Mouse (Mus musculus): ENCODE results near the gene Lgr4. TPM values are rescaled to one million over a fixed set of nuclear protein-coding genes. Genes with fewer than 3 reads are reported as not detected.
A peak's percentile ranks its signal among the peaks of the same experiment; 100 is the strongest.

Lgr4 gene
- polyA plus RNA-seq, 1 experiment from 2014 or later: 14.0 TPM

DNA sequence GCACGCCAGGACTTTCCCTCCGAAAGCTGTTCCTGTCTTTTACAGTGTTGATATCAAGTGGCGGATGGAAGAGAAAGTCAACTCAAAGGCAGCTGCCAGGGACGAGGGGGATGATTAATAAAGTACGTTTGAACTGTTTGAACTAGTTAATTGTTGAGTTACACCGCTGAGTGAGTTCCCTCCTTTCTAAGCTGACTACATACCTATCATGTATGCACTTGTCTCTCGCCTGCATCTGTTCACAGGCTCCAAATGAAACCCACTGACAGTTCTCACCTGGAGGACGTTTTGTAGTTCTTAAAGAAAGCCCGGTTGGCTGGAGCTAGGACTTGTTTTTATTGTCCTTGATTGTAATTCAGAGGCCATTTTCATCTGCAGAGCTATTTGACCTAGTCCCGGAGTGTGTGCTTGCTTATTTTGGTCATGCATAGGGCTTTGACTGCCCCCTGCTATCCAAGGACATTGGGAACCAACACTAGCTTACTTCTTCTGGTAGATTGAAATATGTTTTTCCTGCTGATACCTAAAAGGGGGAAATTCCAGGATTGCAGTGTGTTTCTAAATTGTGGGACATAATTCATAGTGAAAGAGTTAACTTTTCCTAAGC lies 52.6 kb downstream of the Lgr4 start:
- ATAC-seq (replicated peaks; ENCODE audit: insufficient number of reproducible peaks, low FRiP score, low TSS enrichment): peak; percentile 35; the same call in 1 of the 2 replicates
- H3K9ac ChIP-seq (ENCODE audit: low read depth, low read length): no peak overlapping the region
- H3K4me3 ChIP-seq (ENCODE audit: low read depth, low read length): no peak overlapping the region
- no peaks in the 10 kb centered on the region for H3K27me3 ChIP-seq (ENCODE audit: control insufficient read depth, insufficient read depth, low read length)
- H3K4me2 ChIP-seq: peak overlapping the region; percentile 31
- H3K4me1 ChIP-seq (ENCODE audit: control insufficient read depth, insufficient read depth, low read length): peaks cover 18% of the 10 kb centered on the region
- no peaks in the 10 kb centered on the region for H3K9me3 ChIP-seq (replicated peaks; ENCODE audit: control insufficient read depth, low read length)
- WGBS (ENCODE audit: insufficient replicate concordance): 45% methylated on average over 10 of the region's 10 CpGs
- no peaks in the 10 kb centered on the region for H3K36me3 ChIP-seq (ENCODE audit: control insufficient read depth, insufficient read depth, low read length)
- 0 out of 2 replicates have a peak overlapping the region, but pooled peaks have one; percentile 22 for H3K27ac ChIP-seq (ENCODE audit: low read depth, low read length)

DNA sequence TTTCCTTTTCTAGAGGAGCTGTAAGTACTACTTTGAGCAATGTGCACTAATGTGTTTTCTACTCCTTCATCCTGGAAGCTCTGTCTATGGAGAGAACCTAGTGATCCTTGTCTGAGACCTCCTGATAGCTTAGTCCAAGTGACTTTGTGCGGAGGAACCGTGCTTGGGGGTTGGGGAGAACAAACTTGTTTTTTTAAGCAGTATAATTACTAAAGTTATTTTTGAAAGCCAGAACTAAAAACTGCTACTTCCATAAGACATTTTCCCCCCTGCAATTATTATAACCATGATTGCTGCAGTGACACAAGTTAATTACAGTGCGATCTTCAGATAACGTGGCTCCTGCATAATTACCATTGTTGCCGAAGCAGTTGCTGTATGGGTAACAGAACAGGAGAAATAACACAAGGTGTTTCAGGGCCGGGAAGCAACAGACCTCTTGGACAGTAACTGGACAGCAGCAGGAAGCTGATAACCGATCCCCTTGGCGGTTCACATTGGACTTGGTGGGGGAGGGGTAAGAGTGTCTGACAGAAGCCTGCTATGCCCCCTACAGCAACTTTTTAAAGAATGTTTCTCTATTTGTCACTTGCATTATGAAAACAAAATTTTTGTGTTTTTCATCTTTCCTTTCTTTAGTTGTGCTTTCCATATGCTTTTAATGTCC lies 53.4 kb downstream of the Lgr4 start:
- 44% methylated on average over 8 of the region's 8 CpGs for WGBS (ENCODE audit: insufficient replicate concordance)
- no peaks in the 10 kb centered on the region for H3K9me3 ChIP-seq (replicated peaks; ENCODE audit: control insufficient read depth, low read length)
- H3K9ac ChIP-seq (ENCODE audit: low read depth, low read length): no peak overlapping the region
- H3K4me3 ChIP-seq (ENCODE audit: low read depth, low read length): no peak overlapping the region
- no peaks in the 10 kb centered on the region for H3K36me3 ChIP-seq (ENCODE audit: control insufficient read depth, insufficient read depth, low read length)
- no peak overlapping the region for H3K27ac ChIP-seq (ENCODE audit: low read depth, low read length)
- peaks cover 18% of the 10 kb centered on the region for H3K4me1 ChIP-seq (ENCODE audit: control insufficient read depth, insufficient read depth, low read length)
- no peak overlapping the region; the same call in 1 of the 2 replicates for H3K4me2 ChIP-seq
- ATAC-seq (replicated peaks; ENCODE audit: insufficient number of reproducible peaks, low FRiP score, low TSS enrichment): peak; percentile 54; the same call in 1 of the 2 replicates
- no peaks in the 10 kb centered on the region for H3K27me3 ChIP-seq (ENCODE audit: control insufficient read depth, insufficient read depth, low read length)

DNA sequence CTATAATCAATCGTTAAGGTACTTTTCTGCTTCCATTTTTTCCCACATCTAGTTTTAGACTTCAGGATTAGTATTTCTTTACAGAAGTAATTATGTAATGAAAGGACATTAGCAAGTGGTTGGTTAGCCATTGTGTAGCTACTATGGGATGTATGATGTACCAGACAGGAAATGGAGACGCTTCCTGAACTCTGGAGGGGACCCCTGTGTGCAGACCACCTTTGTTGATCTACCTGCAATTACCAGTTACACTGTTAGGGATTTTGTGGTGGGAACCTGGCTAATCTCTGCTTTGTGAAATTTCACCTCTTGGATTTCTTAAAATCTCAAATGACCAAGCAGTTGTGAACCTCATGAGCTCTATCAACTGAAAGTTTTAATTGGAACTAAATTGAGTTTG lies 54.9 kb downstream of the Lgr4 start:
- Histone ChIP-seq H3K36me3 (ENCODE audit: control insufficient read depth, insufficient read depth, low read length) (no peaks in the 10 kb centered on the region), H3K9me3 (replicated peaks; ENCODE audit: control insufficient read depth, low read length) (no peaks in the 10 kb centered on the region), H3K4me1 (ENCODE audit: control insufficient read depth, insufficient read depth, low read length) (peaks cover 18% of the 10 kb centered on the region), H3K27ac (ENCODE audit: low read depth, low read length) (no peak overlapping the region), H3K4me3 (ENCODE audit: low read depth, low read length) (no peak overlapping the region), H3K27me3 (ENCODE audit: control insufficient read depth, insufficient read depth, low read length) (no peaks in the 10 kb centered on the region), H3K4me2 (no peak overlapping the region), H3K9ac (ENCODE audit: low read depth, low read length) (no peak overlapping the region)
- no peak for ATAC-seq (replicated peaks; ENCODE audit: insufficient number of reproducible peaks, low FRiP score, low TSS enrichment)
- WGBS (ENCODE audit: insufficient replicate concordance): 88% methylated on average over 2 of the region's 2 CpGs

- peaks cover 18% of the 10 kb centered on the region for H3K4me1 ChIP-seq (ENCODE audit: control insufficient read depth, insufficient read depth, low read length)
- ATAC-seq (replicated peaks; ENCODE audit: insufficient number of reproducible peaks, low FRiP score, low TSS enrichment): no peak
Observed at GRCm38 (mm10) chr2:109972922-109973321, 55.5 kb downstream of the Lgr4 start.

DNA sequence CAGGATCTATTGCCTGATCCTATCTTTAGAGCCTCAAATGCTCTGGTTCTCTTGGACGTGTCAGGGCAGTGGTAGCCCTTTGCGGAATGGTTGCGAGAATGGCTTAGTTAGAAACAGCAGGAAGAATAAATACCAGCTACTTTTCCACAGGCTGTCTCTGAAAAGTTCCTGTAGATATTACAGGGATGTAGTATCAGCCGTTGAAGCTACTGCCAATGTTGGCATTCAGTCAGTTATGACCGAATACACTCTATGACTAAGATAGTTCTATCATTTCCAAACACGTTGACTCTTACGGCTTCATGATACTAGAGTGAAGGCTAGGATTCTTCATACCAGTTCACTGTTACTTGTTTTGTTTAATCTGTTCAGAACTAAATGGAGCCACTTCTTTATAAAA lies 57.4 kb downstream of the Lgr4 start:
- no peak for ATAC-seq (replicated peaks; ENCODE audit: insufficient number of reproducible peaks, low FRiP score, low TSS enrichment)
- no peak overlapping the region for H3K4me3 ChIP-seq (ENCODE audit: low read depth, low read length)
- no peaks in the 10 kb centered on the region for H3K27me3 ChIP-seq (ENCODE audit: control insufficient read depth, insufficient read depth, low read length)
- H3K4me2 ChIP-seq: no peak overlapping the region
- H3K9ac ChIP-seq (ENCODE audit: low read depth, low read length): no peak overlapping the region
- WGBS (ENCODE audit: insufficient replicate concordance): 90% methylated on average over 7 of the region's 7 CpGs
- no peak overlapping the region for H3K27ac ChIP-seq (ENCODE audit: low read depth, low read length)
- no peaks in the 10 kb centered on the region for H3K9me3 ChIP-seq (replicated peaks; ENCODE audit: control insufficient read depth, low read length)
- H3K4me1 ChIP-seq (ENCODE audit: control insufficient read depth, insufficient read depth, low read length): peaks cover 14% of the 10 kb centered on the region
- H3K36me3 ChIP-seq (ENCODE audit: control insufficient read depth, insufficient read depth, low read length): no peaks in the 10 kb centered on the region

More at GRCm38 (mm10) chr2:109972922-109973321, 55.5 kb downstream of the Lgr4 start:
- Histone ChIP-seq H3K9me3 (replicated peaks; ENCODE audit: control insufficient read depth, low read length) (no peaks in the 10 kb centered on the region), H3K36me3 (ENCODE audit: control insufficient read depth, insufficient read depth, low read length) (no peaks in the 10 kb centered on the region), H3K9ac (ENCODE audit: low read depth, low read length) (no peak overlapping the region), H3K4me3 (ENCODE audit: low read depth, low read length) (no peak overlapping the region), H3K27me3 (ENCODE audit: control insufficient read depth, insufficient read depth, low read length) (no peaks in the 10 kb centered on the region), H3K4me2 (no peak overlapping the region), H3K27ac (ENCODE audit: low read depth, low read length) (no peak overlapping the region)
- WGBS (ENCODE audit: insufficient replicate concordance): 85% methylated on average over 7 of the region's 7 CpGs

DNA sequence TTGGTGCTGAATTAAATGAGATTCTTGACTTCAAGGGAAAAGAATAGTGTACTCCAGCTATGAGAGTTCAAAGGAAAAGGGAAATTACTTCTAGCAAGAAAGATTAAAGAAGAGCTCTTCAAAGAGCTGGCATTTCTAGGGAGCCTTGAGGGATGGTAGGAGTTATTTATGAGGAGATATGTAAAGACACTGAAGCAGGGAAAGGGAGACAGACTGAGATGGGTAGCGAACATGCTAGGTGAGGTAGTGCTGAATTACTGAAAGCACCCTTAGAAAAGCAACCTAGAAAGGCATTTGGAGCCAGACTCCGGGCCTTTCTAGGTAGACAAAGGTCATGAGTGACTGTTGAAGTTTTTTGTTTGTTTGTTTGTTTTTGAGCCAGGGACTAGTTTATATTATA lies 58.7 kb downstream of the Lgr4 start:
- ATAC-seq (replicated peaks; ENCODE audit: insufficient number of reproducible peaks, low FRiP score, low TSS enrichment): no peak
- H3K4me1 ChIP-seq (ENCODE audit: control insufficient read depth, insufficient read depth, low read length): peaks cover 6% of the 10 kb centered on the region
- no peaks in the 10 kb centered on the region for H3K9me3 ChIP-seq (replicated peaks; ENCODE audit: control insufficient read depth, low read length)
- H3K9ac ChIP-seq (ENCODE audit: low read depth, low read length): no peak overlapping the region
- H3K4me2 ChIP-seq: no peak overlapping the region
- 93% methylated on average over 2 of the region's 2 CpGs for WGBS (ENCODE audit: insufficient replicate concordance)
- H3K27me3 ChIP-seq (ENCODE audit: control insufficient read depth, insufficient read depth, low read length): no peaks in the 10 kb centered on the region
- H3K27ac ChIP-seq (ENCODE audit: low read depth, low read length): no peak overlapping the region
- H3K4me3 ChIP-seq (ENCODE audit: low read depth, low read length): no peak overlapping the region
- H3K36me3 ChIP-seq (ENCODE audit: control insufficient read depth, insufficient read depth, low read length): no peaks in the 10 kb centered on the region

DNA sequence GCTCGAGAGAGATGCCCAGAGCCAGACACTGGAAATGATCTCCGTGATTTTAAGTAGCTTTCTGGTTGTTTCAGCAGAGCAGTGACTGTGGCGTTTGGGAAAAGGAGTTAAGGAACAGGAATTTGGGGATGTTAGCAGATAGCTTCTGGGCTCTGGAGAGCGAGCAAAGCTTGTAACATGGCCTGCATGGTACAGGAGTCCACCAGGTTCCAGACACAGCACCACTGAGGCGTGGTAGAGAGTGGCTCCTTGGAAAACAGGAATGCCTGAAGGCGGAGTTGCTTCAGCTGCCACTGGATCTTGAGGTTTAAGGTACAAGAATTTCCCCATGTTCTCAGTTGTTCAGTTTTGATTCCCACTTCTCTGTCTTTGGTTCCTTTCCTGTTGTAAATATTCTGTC lies 59.9 kb downstream of the Lgr4 start:
- Histone ChIP-seq H3K4me2 (no peak overlapping the region), H3K36me3 (ENCODE audit: control insufficient read depth, insufficient read depth, low read length) (no peaks in the 10 kb centered on the region), H3K4me1 (ENCODE audit: control insufficient read depth, insufficient read depth, low read length) (peaks cover 6% of the 10 kb centered on the region), H3K9ac (ENCODE audit: low read depth, low read length) (no peak overlapping the region), H3K27ac (ENCODE audit: low read depth, low read length) (no peak overlapping the region), H3K4me3 (ENCODE audit: low read depth, low read length) (no peak overlapping the region), H3K27me3 (ENCODE audit: control insufficient read depth, insufficient read depth, low read length) (no peaks in the 10 kb centered on the region), H3K9me3 (replicated peaks; ENCODE audit: control insufficient read depth, low read length) (no peaks in the 10 kb centered on the region)
- 78% methylated on average over 6 of the region's 6 CpGs for WGBS (ENCODE audit: insufficient replicate concordance)
- no peak for ATAC-seq (replicated peaks; ENCODE audit: insufficient number of reproducible peaks, low FRiP score, low TSS enrichment)

- Histone ChIP-seq H3K27me3 (ENCODE audit: control insufficient read depth, insufficient read depth, low read length) (no peaks in the 10 kb centered on the region), H3K4me1 (ENCODE audit: control insufficient read depth, insufficient read depth, low read length) (peaks cover 6% of the 10 kb centered on the region), H3K27ac (ENCODE audit: low read depth, low read length) (no peak overlapping the region), H3K4me2 (no peak overlapping the region), H3K9ac (ENCODE audit: low read depth, low read length) (no peak overlapping the region), H3K4me3 (ENCODE audit: low read depth, low read length) (no peak overlapping the region), H3K9me3 (replicated peaks; ENCODE audit: control insufficient read depth, low read length) (no peaks in the 10 kb centered on the region), H3K36me3 (ENCODE audit: control insufficient read depth, insufficient read depth, low read length) (no peaks in the 10 kb centered on the region)
- ATAC-seq (replicated peaks; ENCODE audit: insufficient number of reproducible peaks, low FRiP score, low TSS enrichment): 0 out of 2 replicates have a peak, but pooled peaks have one; percentile 37
Observed at GRCm38 (mm10) chr2:109979209-109979608, 61.8 kb downstream of the Lgr4 start.

DNA sequence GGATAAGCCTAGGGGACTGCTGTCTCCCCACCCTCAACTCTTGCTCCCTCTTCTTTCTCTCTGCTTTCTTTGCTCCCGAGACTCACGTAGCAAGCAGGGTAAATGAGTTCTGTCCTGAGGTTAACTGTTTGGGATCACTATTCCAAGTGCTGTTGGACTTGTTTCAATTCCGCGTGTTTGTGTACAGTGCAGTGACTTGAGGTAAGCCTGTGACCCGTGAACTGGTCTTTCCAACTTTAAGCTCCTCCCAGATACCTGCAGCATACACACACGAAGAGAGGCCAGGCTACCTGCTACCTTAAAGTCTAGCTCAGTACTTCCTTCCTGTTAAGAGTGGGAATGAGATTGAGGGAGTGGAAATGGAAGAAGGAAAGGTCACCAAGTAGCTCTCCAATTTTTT lies 66.0 kb downstream of the Lgr4 start:
- H3K36me3 ChIP-seq (ENCODE audit: control insufficient read depth, insufficient read depth, low read length): no peaks in the 10 kb centered on the region
- ATAC-seq (replicated peaks; ENCODE audit: insufficient number of reproducible peaks, low FRiP score, low TSS enrichment): no peak
- WGBS (ENCODE audit: insufficient replicate concordance): 94% methylated on average over 6 of the region's 6 CpGs
- no peak overlapping the region for H3K4me2 ChIP-seq
- H3K4me1 ChIP-seq (ENCODE audit: control insufficient read depth, insufficient read depth, low read length): peaks cover 47% of the 10 kb centered on the region
- no peak overlapping the region for H3K27ac ChIP-seq (ENCODE audit: low read depth, low read length)
- no peak overlapping the region for H3K9ac ChIP-seq (ENCODE audit: low read depth, low read length)
- H3K27me3 ChIP-seq (ENCODE audit: control insufficient read depth, insufficient read depth, low read length): no peaks in the 10 kb centered on the region
- no peaks in the 10 kb centered on the region for H3K9me3 ChIP-seq (replicated peaks; ENCODE audit: control insufficient read depth, low read length)
- H3K4me3 ChIP-seq (ENCODE audit: low read depth, low read length): no peak overlapping the region

Data from heart, embryonic 11.5 days (tissue).